Mouse (Mus musculus): ENCODE data around the gene Ptges2. TPM values are rescaled to one million over a fixed set of nuclear protein-coding genes. Genes with fewer than 3 reads are reported as not detected.
A peak's percentile ranks its signal among the peaks of the same experiment; 100 is the strongest.

Ptges2 gene
- total RNA-seq, 4 experiments from 2014 or later: 58.8 to 71.3 (median 63.6) TPM

- DNase-seq (ENCODE audit: low spot score): no peak
These were observed 18.2 kb downstream of the Ptges2 start for GRCm38 (mm10) chr2:32413936-32414335.

GRCm38 (mm10) chr2:32415801-32416200 is 20.1 kb downstream of the Ptges2 start:
- DNase-seq (ENCODE audit: low spot score): no peak

GRCm38 (mm10) chr2:32416556-32416955 is 20.9 kb downstream of the Ptges2 start:
- DNase-seq (ENCODE audit: low spot score): no peak

- DNase-seq (ENCODE audit: low spot score): no peak
These were observed 21.8 kb downstream of the Ptges2 start for GRCm38 (mm10) chr2:32417486-32417885.

GRCm38 (mm10) chr2:32418430-32419151 is 22.9 kb downstream of the Ptges2 start:
- no peak for DNase-seq (ENCODE audit: low spot score)

GRCm38 (mm10) chr2:32419359-32419758 is 23.7 kb downstream of the Ptges2 start:
- peak; percentile 76 for DNase-seq (ENCODE audit: low spot score)

DNA sequence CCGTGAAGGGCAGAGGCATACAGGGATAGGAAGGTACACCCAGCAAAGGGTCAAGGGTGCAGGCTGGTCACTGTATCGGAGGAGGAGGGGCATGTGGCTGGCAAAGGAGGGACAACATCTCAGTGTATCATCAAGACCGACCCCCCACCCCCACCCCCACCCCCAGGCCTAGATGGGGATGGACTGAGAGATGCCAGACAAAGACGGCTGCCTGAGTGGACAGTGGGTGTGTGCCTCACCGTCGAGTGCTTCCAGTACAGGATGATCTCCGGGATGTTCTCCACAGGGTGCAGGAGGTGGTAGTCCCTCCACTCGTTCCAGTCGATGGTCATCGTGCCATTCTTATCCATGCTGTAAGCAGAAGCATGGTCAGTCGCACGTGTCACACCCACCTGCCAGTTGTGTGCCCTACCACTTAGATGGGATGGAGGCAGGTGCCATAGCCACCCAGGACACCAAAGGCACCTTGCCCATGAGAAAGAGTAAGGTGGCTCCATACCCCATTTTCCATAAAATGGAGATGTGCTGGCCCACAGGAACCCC is 24.4 kb downstream of the Ptges2 start:
- DNase-seq (ENCODE audit: low spot score): no peak

GRCm38 (mm10) chr2:32420647-32421046 is 25.0 kb downstream of the Ptges2 start:
- DNase-seq (ENCODE audit: low spot score): no peak

- no peak for DNase-seq (ENCODE audit: low spot score)
These were observed 26.2 kb downstream of the Ptges2 start for GRCm38 (mm10) chr2:32421851-32422251.

- DNase-seq (ENCODE audit: low spot score): peak; percentile 88
These were observed 28.0 kb downstream of the Ptges2 start for GRCm38 (mm10) chr2:32423481-32424331.

- DNase-seq (ENCODE audit: low spot score): no peak
These were observed 29.1 kb downstream of the Ptges2 start for GRCm38 (mm10) chr2:32424796-32425195.

DNA sequence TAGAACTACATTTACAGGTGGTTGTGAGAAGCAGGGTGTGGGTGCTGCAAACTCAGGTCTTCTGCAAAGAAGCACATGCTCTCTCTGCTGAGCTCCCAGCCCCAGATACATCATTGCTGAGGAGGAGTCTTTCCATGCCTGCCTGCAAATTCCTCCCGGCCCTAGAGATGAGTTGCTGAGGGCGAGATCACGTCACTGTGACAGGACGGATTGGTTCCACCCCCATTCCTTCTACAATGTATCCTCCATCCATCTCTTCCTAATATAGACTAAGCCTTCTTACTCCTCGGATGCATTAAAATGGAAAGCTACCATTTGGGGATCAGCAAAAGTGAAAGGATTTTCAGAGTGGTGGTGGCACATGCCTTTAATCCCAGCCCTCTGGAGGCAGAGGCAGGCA is 29.9 kb downstream of the Ptges2 start:
- no peak for DNase-seq (ENCODE audit: low spot score)

- no peak for DNase-seq (ENCODE audit: low spot score)
These were observed 30.4 kb downstream of the Ptges2 start for GRCm38 (mm10) chr2:32426141-32426540.

DNA sequence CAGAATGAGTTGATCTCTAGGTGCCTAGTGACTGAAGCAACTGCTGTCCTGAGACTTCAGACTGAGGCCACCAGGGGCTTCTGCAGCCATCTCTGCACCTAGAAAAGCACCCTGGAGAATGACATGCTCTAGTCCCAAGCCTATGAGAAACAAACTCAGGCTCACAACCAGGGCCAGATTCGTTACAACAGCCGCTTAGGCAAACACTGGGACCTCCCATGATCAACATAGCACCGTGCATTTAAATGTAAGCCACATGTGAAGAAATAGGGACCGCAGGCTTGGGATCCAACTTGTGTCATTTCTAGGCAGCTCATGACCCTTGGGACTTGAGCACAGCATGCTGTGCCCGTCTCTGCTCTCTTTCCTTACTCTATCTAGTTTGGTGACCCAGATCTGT is 32.0 kb downstream of the Ptges2 start:
- DNase-seq (ENCODE audit: low spot score): no peak

DNA sequence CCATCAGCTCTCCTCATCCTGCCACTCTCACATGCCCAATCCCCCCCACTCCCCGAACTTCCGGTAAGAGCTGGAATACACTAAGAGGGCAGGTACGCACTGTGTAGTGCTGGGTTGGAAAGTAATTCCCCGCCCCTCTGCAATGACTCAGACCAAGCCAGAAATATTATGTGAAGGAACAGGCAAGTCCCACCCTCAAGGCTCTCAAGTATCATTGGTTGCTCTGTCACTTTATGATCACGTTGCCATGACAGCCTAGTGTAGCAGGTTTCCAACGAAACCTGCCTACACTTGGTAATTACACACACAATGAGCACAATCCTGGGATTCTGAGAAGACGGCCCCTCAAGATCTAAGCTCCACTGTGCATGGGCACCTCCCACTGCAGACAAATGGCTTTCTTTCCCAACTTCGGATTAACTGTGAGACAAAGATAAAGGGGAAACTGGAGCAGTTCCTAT is 32.6 kb downstream of the Ptges2 start:
- no peak for DNase-seq (ENCODE audit: low spot score)

- DNase-seq (ENCODE audit: low spot score): no peak
These were observed 33.7 kb downstream of the Ptges2 start for GRCm38 (mm10) chr2:32429215-32429891.

- DNase-seq (ENCODE audit: low spot score): peak; percentile 76
These were observed 35.3 kb downstream of the Ptges2 start for GRCm38 (mm10) chr2:32430701-32431676.

GRCm38 (mm10) chr2:32436686-32437372 is 41.1 kb downstream of the Ptges2 start:
- DNase-seq (ENCODE audit: low spot score): no peak

DNA sequence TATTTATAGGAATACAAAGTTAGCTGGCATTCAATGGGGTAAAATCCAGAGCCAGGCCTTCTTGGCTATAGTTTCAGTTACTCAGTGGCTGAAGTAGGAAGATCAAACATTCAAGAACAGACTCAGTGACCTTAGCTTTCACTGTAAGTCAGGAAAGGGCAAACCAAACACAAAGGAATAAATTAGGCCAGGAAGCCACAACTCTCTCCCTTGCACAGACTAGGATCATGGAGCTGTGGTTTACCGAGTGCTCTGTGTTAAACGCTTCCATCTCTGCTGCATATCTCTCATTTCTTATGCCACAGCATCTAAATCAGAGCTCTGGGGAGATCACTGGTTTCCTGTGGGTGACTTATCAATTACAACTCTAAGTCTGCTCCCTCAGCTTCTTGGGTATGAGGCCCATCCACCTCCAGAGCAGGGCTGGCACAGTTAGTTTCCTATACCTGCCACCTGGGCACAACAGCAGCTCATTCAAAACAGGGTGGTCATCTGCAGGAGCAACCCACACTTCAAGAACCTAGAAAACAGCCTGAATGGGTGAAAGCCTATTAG is 42.0 kb downstream of the Ptges2 start:
- no peak for DNase-seq (ENCODE audit: low spot score)

DNA sequence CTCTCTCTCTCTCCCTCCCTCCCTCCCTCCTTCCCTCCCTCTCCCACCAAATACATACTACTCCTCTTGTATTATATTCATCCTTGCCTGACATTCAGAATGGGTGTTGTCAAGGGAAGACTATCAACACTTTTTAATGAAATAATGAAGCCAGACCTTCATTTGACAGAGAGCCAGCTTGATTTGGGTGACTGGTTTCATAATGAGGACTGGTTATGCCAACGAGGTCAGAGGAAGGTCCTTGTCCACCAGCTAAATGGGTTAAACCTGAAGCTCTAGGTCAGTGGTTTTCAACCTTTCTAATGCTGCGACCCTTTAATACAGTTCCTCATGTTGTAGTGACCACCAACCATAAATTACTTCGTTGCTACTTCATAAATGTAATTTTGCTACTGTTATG is 43.0 kb downstream of the Ptges2 start:
- no peak for DNase-seq (ENCODE audit: low spot score)

Data from heart, adult 8-10 months (tissue).